Mouse (Mus musculus) liver, embryonic 15.5 days (tissue): ENCODE results near the gene Ccdc185. TPM values are rescaled to one million over a fixed set of nuclear protein-coding genes. Genes with fewer than 3 reads are reported as not detected.

Experiments
- ATAC-seq: fragments of 200-750 bp; cut with Nextera tagmentation; 2 replicates; pipeline ENCODE4 v1.8.0; 2017; ENCODE audit warnings: moderate number of reproducible peaks, mild to moderate bottlenecking, moderate library complexity; ENCODE audit not compliant: insufficient read depth
- H3K27ac ChIP-seq: fragments of 300-500 bp; sonication (generic); replicated peaks from 2 replicates; pipeline ENCODE4 v1.5.1; 2015; ENCODE audit warnings: mild to moderate bottlenecking, inconsistent platforms
- H3K27me3 ChIP-seq: fragments of 300-500 bp; sonication (generic); 2 replicates; pipeline ENCODE4 v1.6.1; 2015; ENCODE audit warnings: mild to moderate bottlenecking, inconsistent platforms
- H3K36me3 ChIP-seq: fragments of 300-500 bp; sonication (generic); replicated peaks from 2 replicates; pipeline ENCODE4 v1.6.1; 2015; ENCODE audit warnings: moderate library complexity, mild to moderate bottlenecking, inconsistent platforms
- H3K4me1 ChIP-seq: fragments of 300-500 bp; sonication (generic); replicated peaks from 2 replicates; pipeline ENCODE4 v1.6.1; 2015; ENCODE audit warnings: inconsistent platforms
- H3K4me2 ChIP-seq: fragments of 300-500 bp; sonication (generic); 2 replicates; pipeline ENCODE4 v1.6.1; 2015; ENCODE audit warnings: moderate library complexity, mild to moderate bottlenecking, inconsistent platforms
- H3K4me3 ChIP-seq: fragments of 300-500 bp; sonication (generic); replicated peaks from 2 replicates; pipeline ENCODE4 v1.5.1; 2015; ENCODE audit warnings: mild to moderate bottlenecking, inconsistent platforms
- H3K9ac ChIP-seq: fragments of 300-500 bp; sonication (generic); 2 replicates; pipeline ENCODE4 v1.6.1; 2015; ENCODE audit warnings: moderate library complexity, mild to moderate bottlenecking, inconsistent platforms
- H3K9me3 ChIP-seq: fragments of 300-500 bp; sonication (generic); replicated peaks from 2 replicates; pipeline ENCODE4 v1.6.1; 2016; ENCODE audit warnings: inconsistent platforms
- WGBS: fragments of 180-500 bp; shearing (Covaris S2); methylation state at CpG from one replicate; pipeline ENCODE4 v1.1.7; 2015; ENCODE audit warnings: mixed read lengths; ENCODE audit not compliant: insufficient replicate concordance; 5-methylcytosine and 5-hydroxymethylcytosine counted together
- polyA plus RNA-seq: library from polyadenylated mRNA; unstranded; fragments of >200 nt; fragmentation: Nextera tagmentation; extraction: Ambion mirVana; gene quantifications from 2 replicates; pipeline ENCODE4 v1.2.1, GENCODE M21; 2015

The Ccdc185 gene
- polyA plus RNA-seq, 1 experiment from 2014 or later, result not detected

DNA sequence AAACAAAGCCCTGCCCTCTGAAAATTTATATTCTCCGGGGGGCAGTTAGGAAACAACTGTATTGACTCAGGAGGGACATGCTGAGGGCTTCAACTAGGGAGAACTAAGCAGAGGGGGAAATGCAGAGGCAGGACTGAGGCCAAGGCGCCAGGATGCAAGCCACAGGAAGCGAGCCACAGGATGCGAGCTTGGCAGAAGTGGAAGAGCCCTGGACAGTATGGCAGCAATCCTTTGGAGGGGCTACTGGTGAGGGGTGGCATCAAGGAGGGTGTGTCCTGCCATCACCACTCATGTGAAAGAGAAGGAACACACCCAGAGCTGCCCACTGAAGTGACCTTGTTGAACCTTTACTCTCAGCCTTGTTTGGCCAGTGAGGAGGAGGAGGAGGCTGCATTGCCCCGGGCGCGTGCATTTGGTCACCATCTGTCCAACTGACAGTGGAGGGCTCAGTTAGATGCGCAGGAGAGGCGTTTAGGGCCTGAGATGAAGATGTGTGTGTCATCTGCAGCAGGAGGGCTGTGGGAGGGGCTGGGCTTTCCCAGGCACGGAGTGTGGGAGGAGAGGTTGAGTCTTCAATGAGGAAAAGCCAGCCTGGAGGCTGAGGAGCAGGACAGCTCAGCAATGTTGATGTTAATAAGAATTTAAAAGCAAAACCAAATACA, 27.9 kb upstream of the Ccdc185 start:
- 43% methylated on average over 10 of the region's 10 CpGs for WGBS
- no peak for ATAC-seq
- no peak overlapping the region for H3K4me3 ChIP-seq
- no peaks in the 10 kb centered on the region for H3K4me1 ChIP-seq
- H3K9ac ChIP-seq, result no peak overlapping the region
- no peaks in the 10 kb centered on the region for H3K9me3 ChIP-seq
- no peaks in the 10 kb centered on the region for H3K27me3 ChIP-seq
- H3K4me2 ChIP-seq, result no peak overlapping the region
- no peak overlapping the region for H3K27ac ChIP-seq
- no peaks in the 10 kb centered on the region for H3K36me3 ChIP-seq

DNA sequence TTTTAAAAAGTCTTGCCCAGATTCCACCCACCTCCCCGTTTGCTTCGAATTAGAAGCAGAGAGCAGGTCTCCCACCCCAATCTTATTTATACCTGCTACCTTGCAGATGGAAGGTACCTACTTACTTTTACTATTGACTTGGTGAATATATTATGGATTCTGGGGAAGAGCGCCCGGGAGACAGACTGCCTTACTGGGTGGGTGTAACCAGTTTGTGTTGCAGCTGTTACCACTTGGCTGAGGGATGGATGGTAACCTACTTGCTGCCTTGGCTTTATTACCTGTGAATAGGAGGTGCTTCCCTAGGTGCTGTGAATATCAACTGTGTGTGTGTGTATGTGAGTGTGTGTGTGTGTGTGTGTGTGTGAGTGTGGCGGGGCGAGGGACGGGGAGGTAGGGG, 26.6 kb upstream of the Ccdc185 start:
- Histone ChIP-seq H3K36me3 (no peaks in the 10 kb centered on the region), H3K4me3 (no peak overlapping the region), H3K27me3 (no peaks in the 10 kb centered on the region), H3K9me3 (no peaks in the 10 kb centered on the region), H3K4me2 (no peak overlapping the region), H3K27ac (no peak overlapping the region), H3K9ac (no peak overlapping the region), H3K4me1 (no peaks in the 10 kb centered on the region)
- 71% methylated on average over 7 of the region's 7 CpGs for WGBS
- ATAC-seq, result no peak

DNA sequence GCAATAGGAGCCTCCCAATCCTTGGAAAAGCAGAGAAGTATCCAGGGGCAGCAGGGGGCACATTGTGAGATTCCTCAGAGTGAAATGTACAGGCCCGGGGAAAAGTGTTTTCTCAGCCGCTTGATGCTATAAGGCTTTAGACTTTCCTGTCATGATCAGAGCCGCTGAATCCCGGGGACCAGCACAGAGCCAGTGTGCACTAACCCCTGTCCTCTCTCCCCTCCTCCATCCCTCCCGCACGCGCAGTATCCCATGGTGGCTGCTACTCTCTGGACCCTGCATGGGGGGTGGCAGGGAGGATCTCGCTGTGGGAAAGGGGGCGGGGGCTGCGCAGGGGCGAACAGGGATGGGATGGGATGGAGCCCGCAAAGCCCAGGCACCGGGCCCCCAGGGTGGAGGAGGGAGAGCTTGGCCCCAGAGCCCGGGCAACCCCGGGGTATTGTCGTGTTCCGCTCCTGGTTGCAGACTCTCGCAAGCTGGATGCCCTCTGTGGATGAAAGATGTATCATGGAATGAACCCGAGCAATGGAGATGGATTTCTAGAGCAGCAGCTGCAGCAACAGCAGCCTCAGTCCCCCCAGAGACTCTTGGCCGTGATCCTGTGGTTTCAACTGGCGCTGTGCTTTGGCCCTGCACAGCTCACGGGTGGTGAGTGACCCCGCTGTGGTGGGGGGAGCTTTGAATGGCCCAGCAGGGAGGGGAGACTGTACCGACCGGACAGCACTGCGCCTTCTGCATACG, 15.7 kb upstream of the Ccdc185 start:
- peak overlapping the region; percentile 68 for H3K4me2 ChIP-seq
- H3K27ac ChIP-seq, result no peak overlapping the region
- no peak overlapping the region for H3K9ac ChIP-seq
- no peaks in the 10 kb centered on the region for H3K36me3 ChIP-seq
- no peak for ATAC-seq
- H3K27me3 ChIP-seq, result peaks cover 41% of the 10 kb centered on the region
- H3K4me3 ChIP-seq, result peak overlapping the region; percentile 53
- H3K9me3 ChIP-seq, result no peaks in the 10 kb centered on the region
- 6% methylated on average over 27 of the region's 27 CpGs for WGBS
- 0 out of 2 replicates have a peak, but pooled peaks cover 7% of the 10 kb centered on the region for H3K4me1 ChIP-seq

DNA sequence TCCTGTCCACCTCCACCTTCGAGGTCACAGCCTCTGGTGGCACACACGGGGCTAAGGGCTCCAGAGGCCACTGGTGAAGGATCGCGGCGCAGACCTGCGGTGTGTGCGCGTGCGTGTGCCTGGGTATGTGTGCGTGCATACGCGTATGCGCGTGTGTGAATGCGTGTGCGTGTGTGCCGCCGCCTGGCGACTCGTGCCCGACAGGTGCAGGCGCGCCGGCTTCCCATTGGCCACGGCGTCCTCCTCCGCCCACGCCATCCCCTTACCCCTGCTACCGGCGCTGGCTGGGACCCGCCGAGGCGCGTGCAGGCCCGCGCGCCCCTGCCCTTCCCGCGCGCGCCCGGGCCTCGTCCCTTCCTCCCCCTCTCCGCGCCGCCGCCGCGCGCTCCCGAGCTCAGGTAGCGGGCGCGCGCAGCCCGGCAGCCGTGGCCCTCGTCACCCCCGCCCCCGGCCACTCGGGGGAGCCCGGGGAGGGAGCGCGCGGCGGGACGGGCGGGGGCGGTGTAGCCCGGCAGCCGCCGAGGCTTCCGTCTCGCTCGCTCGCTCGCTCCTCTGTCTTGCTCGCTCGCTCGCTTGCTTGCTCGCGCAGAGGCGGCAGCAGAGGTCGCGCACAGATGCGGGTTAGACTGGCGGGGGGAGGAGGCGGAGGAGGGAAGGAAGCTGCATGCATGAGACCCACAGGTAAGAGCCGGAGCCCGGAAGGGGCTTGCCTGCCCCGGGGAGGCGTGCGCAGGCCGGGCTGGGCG, 14.9 kb upstream of the Ccdc185 start, which contains the start of gene Susd4:
TSS of gene Susd4 (plus strand) at position 145 of the 746 bp plus-strand sequence.
- Histone ChIP-seq H3K27ac (no peak within 1 kb of the TSS), H3K9ac (no peak within 1 kb of the TSS; the same call in 1 of the 2 replicates), H3K4me2 (peak within 1 kb of the TSS; percentile 68), H3K4me3 (peak within 1 kb of the TSS; percentile 53), H3K27me3 (peaks cover 41% of the 10 kb centered on the region), H3K36me3 (no peaks in the 10 kb centered on the region), H3K9me3 (no peaks in the 10 kb centered on the region), H3K4me1 (0 out of 2 replicates have a peak, but pooled peaks cover 7% of the 10 kb centered on the region)
- peak; percentile 37 for ATAC-seq
- WGBS, result 1% methylated on average over 93 of the region's 95 CpGs

DNA sequence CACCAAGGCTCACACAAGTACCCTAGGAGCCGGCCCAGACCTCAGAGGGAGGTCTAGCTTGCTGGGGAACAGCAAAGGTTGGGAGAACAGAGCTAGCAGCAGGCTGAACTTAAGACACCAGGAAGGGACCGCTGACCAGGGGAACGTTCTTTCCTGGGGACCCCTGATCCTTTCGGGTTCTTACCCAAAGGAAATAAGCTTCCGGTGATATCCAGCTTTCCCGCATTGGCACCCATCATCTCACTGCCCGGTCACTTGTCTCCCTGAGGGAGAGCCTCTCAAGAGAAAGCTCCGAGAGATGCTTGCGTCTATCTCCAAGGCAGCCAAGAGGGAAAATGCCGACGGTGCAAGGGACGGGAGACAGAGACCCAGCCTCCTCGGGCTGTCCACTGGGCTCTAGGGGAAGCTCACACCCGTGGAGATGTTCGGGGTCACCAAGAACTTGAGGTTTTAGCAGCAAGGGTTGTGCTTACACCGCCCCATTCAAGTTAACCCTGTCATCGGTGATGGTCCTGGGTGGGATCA, 14.3 kb upstream of the Ccdc185 start:
- Histone ChIP-seq H3K4me2 (peak overlapping the region; percentile 68), H3K36me3 (no peaks in the 10 kb centered on the region), H3K9me3 (no peaks in the 10 kb centered on the region), H3K9ac (no peak overlapping the region), H3K27ac (no peak overlapping the region), H3K27me3 (peaks cover 41% of the 10 kb centered on the region), H3K4me1 (0 out of 2 replicates have a peak, but pooled peaks cover 7% of the 10 kb centered on the region), H3K4me3 (peak overlapping the region; percentile 53)
- ATAC-seq, result no peak
- WGBS, result 15% methylated on average over 17 of the region's 17 CpGs

DNA sequence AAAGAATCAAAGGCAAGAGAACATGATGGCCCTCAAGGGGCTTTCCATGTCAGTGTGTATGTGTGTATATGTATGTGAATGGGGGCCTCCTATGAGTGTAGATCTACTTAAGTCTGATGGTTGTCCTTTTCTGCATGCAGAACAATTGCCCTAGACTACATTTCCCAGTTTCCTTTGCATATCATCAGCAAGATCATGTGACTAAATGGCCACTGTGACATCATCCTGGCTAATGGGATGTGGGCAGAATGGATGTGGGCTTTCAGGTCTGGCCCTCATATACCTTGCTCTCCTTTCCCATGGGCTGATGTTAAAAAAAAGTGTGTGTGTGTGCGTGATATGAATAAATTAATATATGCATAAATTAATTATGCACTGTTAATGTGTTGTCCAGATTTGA, 9.8 kb upstream of the Ccdc185 start:
- Histone ChIP-seq H3K36me3 (no peaks in the 10 kb centered on the region), H3K27ac (no peak overlapping the region), H3K27me3 (peaks cover 18% of the 10 kb centered on the region), H3K4me3 (no peak overlapping the region), H3K4me1 (0 out of 2 replicates have a peak, but pooled peaks cover 3% of the 10 kb centered on the region), H3K9me3 (no peaks in the 10 kb centered on the region), H3K4me2 (no peak overlapping the region), H3K9ac (no peak overlapping the region)
- ATAC-seq, result no peak
- 71% methylated on average over 1 of the region's 1 CpGs for WGBS

DNA sequence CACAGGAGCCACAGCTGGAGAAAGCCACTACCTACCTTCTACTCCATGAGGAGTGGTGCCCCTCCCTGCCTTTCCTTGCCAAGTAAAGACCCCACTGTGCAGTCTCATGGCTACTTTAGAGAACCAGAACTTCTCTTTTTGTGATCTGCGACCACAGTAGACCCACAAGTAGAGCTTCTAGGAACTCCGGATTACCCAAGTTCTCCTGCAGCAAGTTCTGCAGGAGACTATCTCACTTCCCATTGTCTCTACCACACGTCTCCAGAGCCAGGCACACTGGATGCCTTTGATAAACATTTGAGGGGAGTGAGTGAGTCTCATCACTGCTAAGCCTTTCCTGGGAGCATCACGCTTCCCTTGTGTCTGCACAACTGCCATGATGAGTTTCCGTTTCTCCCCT, 5.9 kb upstream of the Ccdc185 start:
- no peaks in the 10 kb centered on the region for H3K36me3 ChIP-seq
- no peaks in the 10 kb centered on the region for H3K4me1 ChIP-seq
- H3K9ac ChIP-seq, result no peak overlapping the region
- H3K4me3 ChIP-seq, result no peak overlapping the region
- no peaks in the 10 kb centered on the region for H3K9me3 ChIP-seq
- no peak overlapping the region for H3K27ac ChIP-seq
- no peaks in the 10 kb centered on the region for H3K27me3 ChIP-seq
- 36% methylated on average over 5 of the region's 5 CpGs for WGBS
- ATAC-seq, result no peak
- no peak overlapping the region for H3K4me2 ChIP-seq

DNA sequence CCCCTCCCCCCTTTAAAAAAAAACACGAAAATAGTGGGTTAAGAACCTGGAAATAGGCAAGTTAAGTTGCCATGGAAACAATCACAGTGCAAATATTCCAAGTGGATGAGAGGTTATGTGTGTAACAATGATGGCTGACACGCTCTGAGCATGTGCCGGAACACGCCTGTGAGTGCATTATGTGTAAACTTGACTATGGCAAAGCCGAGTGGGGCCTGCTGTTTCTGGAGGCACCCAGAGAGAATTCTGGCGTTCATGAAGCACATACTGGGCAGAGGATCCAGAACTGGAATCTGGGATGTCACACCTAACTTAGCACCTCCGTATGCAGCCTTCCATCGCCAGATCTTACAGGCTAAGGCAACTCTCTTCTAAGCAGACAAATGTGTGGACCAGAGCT, 4.7 kb upstream of the Ccdc185 start:
- no peaks in the 10 kb centered on the region for H3K27me3 ChIP-seq
- H3K4me3 ChIP-seq, result no peak overlapping the region
- no peaks in the 10 kb centered on the region for H3K9me3 ChIP-seq
- H3K4me2 ChIP-seq, result no peak overlapping the region
- H3K9ac ChIP-seq, result no peak overlapping the region
- 60% methylated on average over 8 of the region's 8 CpGs for WGBS
- no peak for ATAC-seq
- H3K36me3 ChIP-seq, result no peaks in the 10 kb centered on the region
- no peaks in the 10 kb centered on the region for H3K4me1 ChIP-seq
- H3K27ac ChIP-seq, result no peak overlapping the region

DNA sequence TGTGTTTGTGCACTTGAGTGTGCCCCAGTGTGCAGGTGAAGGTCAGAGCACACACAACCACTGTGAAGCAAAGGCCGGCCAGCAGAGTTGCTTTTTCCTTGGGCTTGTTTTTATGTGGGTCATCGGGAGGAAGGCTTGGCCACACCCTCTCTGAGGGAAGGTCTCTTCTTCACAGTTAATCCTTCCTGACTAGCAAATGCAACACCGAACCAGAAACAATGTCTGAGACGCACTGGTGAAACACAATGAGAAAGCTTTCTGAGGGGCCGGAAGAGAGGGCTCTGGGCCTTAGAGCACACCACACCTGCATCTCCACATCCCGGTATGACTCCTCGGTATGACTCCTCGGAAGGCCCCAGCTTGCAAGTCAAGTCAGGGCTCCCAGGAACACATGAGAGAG, 2.3 kb upstream of the Ccdc185 start:
- Histone ChIP-seq H3K27me3 (no peaks in the 10 kb centered on the region), H3K27ac (no peak overlapping the region), H3K36me3 (no peaks in the 10 kb centered on the region), H3K4me2 (no peak overlapping the region), H3K9me3 (no peaks in the 10 kb centered on the region), H3K4me1 (no peaks in the 10 kb centered on the region), H3K9ac (no peak overlapping the region), H3K4me3 (no peak overlapping the region)
- ATAC-seq, result no peak
- WGBS, result 65% methylated on average over 8 of the region's 8 CpGs

DNA sequence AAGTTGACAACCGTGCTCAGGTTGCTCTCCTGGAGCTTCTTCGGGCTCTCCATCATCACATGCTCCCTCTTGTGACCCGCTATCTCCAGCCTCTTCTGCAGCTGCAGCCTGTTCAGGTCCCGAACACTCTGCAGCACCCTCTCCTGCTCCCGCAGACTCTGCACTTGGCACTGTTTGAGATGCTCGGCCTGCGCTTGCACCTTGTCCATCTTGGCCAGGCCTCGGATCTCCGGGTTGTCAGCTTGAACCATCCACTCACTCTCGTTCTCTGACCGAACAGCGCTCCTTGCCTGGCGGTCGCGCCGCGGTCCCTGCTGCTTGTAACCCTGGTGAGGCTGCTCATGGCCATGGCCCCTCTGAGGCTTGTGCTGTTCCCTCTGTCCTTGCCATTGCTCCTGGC, 1.1 kb downstream of the Ccdc185 start:
- Histone ChIP-seq H3K4me1 (no peaks in the 10 kb centered on the region), H3K4me2 (no peak overlapping the region), H3K4me3 (no peak overlapping the region), H3K9me3 (no peaks in the 10 kb centered on the region), H3K27me3 (no peaks in the 10 kb centered on the region), H3K27ac (no peak overlapping the region), H3K36me3 (no peaks in the 10 kb centered on the region), H3K9ac (no peak overlapping the region)
- 65% methylated on average over 17 of the region's 17 CpGs for WGBS
- no peak for ATAC-seq

DNA sequence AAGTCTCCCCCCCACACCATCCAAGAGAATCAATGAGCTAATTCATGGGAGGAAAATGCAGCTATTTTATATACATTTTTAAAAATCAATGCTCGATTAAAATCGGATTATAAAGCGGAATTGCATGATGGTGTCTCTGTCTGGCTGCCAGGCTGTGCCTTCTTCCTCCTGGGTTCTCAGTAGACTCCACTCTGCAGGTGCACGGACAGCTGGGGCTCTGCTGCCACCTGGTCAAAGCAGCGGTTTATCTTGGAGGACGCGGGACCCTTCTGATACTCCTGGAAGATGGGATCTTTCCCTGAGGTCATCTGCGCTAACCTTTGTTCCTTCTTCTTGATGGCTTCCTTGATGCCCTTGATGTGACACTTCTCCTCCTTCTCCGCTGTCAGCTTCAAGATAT, 1.9 kb downstream of the Ccdc185 start:
- Histone ChIP-seq H3K4me2 (no peak overlapping the region), H3K9me3 (no peaks in the 10 kb centered on the region), H3K27ac (no peak overlapping the region), H3K4me1 (no peaks in the 10 kb centered on the region), H3K36me3 (no peaks in the 10 kb centered on the region), H3K9ac (no peak overlapping the region), H3K27me3 (no peaks in the 10 kb centered on the region), H3K4me3 (no peak overlapping the region)
- no peak for ATAC-seq
- 68% methylated on average over 9 of the region's 9 CpGs for WGBS
